Mouse (Mus musculus) cerebellum, postnatal 10 days (tissue): ENCODE data around the gene Tas2r104.

ENCODE experiments used
- DNase-seq, 2 experiments: peaks; one replicate each; pipeline ENCODE4 v3.0.0; 2021; ENCODE audit warnings: mixed read lengths in 2 of 2

Tas2r104 gene

GRCm38 (mm10) chr6:131685644-131686043 lies at the start of gene Tas2r104:
Gene Tas2r104, minus strand, starts transcription at chr6:131685744.
- DNase-seq = no peak

GRCm38 (mm10) chr6:131712803-131713202 lies 27.3 kb upstream of the Tas2r104 start:
- no peak for DNase-seq

- no peak for DNase-seq
Observed at GRCm38 (mm10) chr6:131689963-131690362, 4.4 kb upstream of the Tas2r104 start, which contains the start of gene Tas2r114. Gene Tas2r114, minus strand, starts transcription at chr6:131690063.

- no peak for DNase-seq
Observed at GRCm38 (mm10) chr6:131687395-131687794, 1.9 kb upstream of the Tas2r104 start, which contains the start of gene Tas2r105. Gene Tas2r105, minus strand, starts transcription at chr6:131687495.

GRCm38 (mm10) chr6:131678786-131679185 lies 6.8 kb downstream of the Tas2r104 start, which contains the start of gene Tas2r106:
Gene Tas2r106, minus strand, starts transcription at chr6:131678886.
- no peak for DNase-seq

- DNase-seq = no peak
Observed at GRCm38 (mm10) chr6:131660049-131660448, 25.5 kb downstream of the Tas2r104 start, which contains the start of gene Tas2r107. Gene Tas2r107, minus strand, starts transcription at chr6:131660149.
